Mouse (Mus musculus) kidney, embryonic 15.5 days (tissue): ENCODE results near the gene AI413582. TPM values are rescaled to one million over a fixed set of nuclear protein-coding genes. Genes with fewer than 3 reads are reported as not detected.
A peak's percentile ranks its signal among the peaks of the same experiment; 100 is the strongest.

Experiments
- ATAC-seq: fragments of 200-750 bp; cut with Nextera tagmentation; replicated peaks from 2 replicates; pipeline ENCODE4 v1.8.0; 2017; ENCODE audit warnings: moderate TSS enrichment; ENCODE audit not compliant: low FRiP score
- H3K27ac ChIP-seq: fragments of 300-500 bp; sonication (generic); 2 replicates; pipeline ENCODE4 v1.5.1; 2015; ENCODE audit warnings: mild to moderate bottlenecking, inconsistent platforms
- H3K27me3 ChIP-seq: fragments of 300-500 bp; sonication (generic); 2 replicates; pipeline ENCODE4 v1.6.1; 2015; ENCODE audit warnings: inconsistent platforms
- H3K36me3 ChIP-seq: fragments of 300-500 bp; sonication (generic); 2 replicates; pipeline ENCODE4 v1.6.1; 2015; ENCODE audit warnings: inconsistent platforms
- H3K4me1 ChIP-seq: fragments of 300-500 bp; sonication (generic); 2 replicates; pipeline ENCODE4 v1.6.1; 2015; ENCODE audit warnings: inconsistent platforms
- H3K4me2 ChIP-seq: fragments of 300-500 bp; sonication (generic); 2 replicates; pipeline ENCODE4 v1.6.1; 2015; ENCODE audit warnings: moderate library complexity, mild to moderate bottlenecking, inconsistent platforms
- H3K4me3 ChIP-seq: fragments of 300-500 bp; sonication (generic); replicated peaks from 2 replicates; pipeline ENCODE4 v1.5.1; 2015; ENCODE audit warnings: mild to moderate bottlenecking, inconsistent platforms
- H3K9ac ChIP-seq: fragments of 300-500 bp; sonication (generic); 2 replicates; pipeline ENCODE4 v1.6.1; 2015; ENCODE audit warnings: mild to moderate bottlenecking, inconsistent platforms
- H3K9me3 ChIP-seq: fragments of 300-500 bp; sonication (generic); replicated peaks from 2 replicates; pipeline ENCODE4 v1.6.1; 2016; ENCODE audit warnings: inconsistent platforms
- WGBS: fragments of 180-500 bp; shearing (Covaris S2); methylation state at CpG from one replicate; pipeline ENCODE4 v1.1.7; 2015; ENCODE audit warnings: mixed read lengths; 5-methylcytosine and 5-hydroxymethylcytosine counted together
- polyA plus RNA-seq: library from polyadenylated mRNA; unstranded; fragments of >200 nt; fragmentation: Nextera tagmentation; extraction: Ambion mirVana; gene quantifications from 2 replicates; pipeline ENCODE4 v1.2.1, GENCODE M21; 2015

The AI413582 gene
- polyA plus RNA-seq, 1 experiment from 2014 or later = 17.3 TPM

GRCm38 (mm10) chr17:27575116-27575776 lies 9.7 kb upstream of the AI413582 start:
- Histone ChIP-seq H3K9ac (no peak overlapping the region), H3K4me2 (no peak overlapping the region), H3K4me3 (no peak overlapping the region), H3K27me3 (no peaks in the 10 kb centered on the region), H3K4me1 (no peaks in the 10 kb centered on the region), H3K9me3 (no peaks in the 10 kb centered on the region), H3K27ac (no peak overlapping the region), H3K36me3 (peaks cover 59% of the 10 kb centered on the region)
- no peak for ATAC-seq
- 38% methylated on average over 10 of the region's 10 CpGs for WGBS

- H3K9me3 ChIP-seq = no peaks in the 10 kb centered on the region
- H3K4me2 ChIP-seq = no peak overlapping the region
- no peak overlapping the region for H3K4me3 ChIP-seq
- H3K9ac ChIP-seq = no peak overlapping the region
- H3K27ac ChIP-seq = no peak overlapping the region
- peaks cover 53% of the 10 kb centered on the region for H3K36me3 ChIP-seq
- no peaks in the 10 kb centered on the region for H3K27me3 ChIP-seq
- 87% methylated on average over 16 of the region's 16 CpGs for WGBS
- ATAC-seq = no peak
- H3K4me1 ChIP-seq = no peaks in the 10 kb centered on the region
Measured at GRCm38 (mm10) chr17:27574470-27575115, 9.0 kb upstream of the AI413582 start.

- H3K36me3 ChIP-seq = peaks cover 45% of the 10 kb centered on the region
- no peak overlapping the region for H3K9ac ChIP-seq
- H3K9me3 ChIP-seq = no peaks in the 10 kb centered on the region
- no peak for ATAC-seq
- H3K27ac ChIP-seq = no peak overlapping the region
- no peaks in the 10 kb centered on the region for H3K27me3 ChIP-seq
- no peaks in the 10 kb centered on the region for H3K4me1 ChIP-seq
- WGBS = 80% methylated on average over 10 of the region's 10 CpGs
- H3K4me2 ChIP-seq = no peak overlapping the region
- H3K4me3 ChIP-seq = no peak overlapping the region
Measured at GRCm38 (mm10) chr17:27573772-27574320, 8.3 kb upstream of the AI413582 start.

- Histone ChIP-seq H3K4me3 (no peak overlapping the region), H3K9me3 (no peaks in the 10 kb centered on the region), H3K4me2 (no peak overlapping the region), H3K27me3 (no peaks in the 10 kb centered on the region), H3K27ac (no peak overlapping the region), H3K36me3 (peaks cover 24% of the 10 kb centered on the region), H3K4me1 (peaks cover 5% of the 10 kb centered on the region), H3K9ac (no peak overlapping the region)
- no peak for ATAC-seq
- WGBS = 67% methylated on average over 8 of the region's 8 CpGs
Measured at GRCm38 (mm10) chr17:27571315-27571714, 5.8 kb upstream of the AI413582 start.

- H3K27me3 ChIP-seq = no peaks in the 10 kb centered on the region
- no peak for ATAC-seq
- 86% methylated on average over 5 of the region's 5 CpGs for WGBS
- no peak overlapping the region for H3K9ac ChIP-seq
- H3K27ac ChIP-seq = no peak overlapping the region
- no peak overlapping the region for H3K4me3 ChIP-seq
- peaks cover 30% of the 10 kb centered on the region for H3K4me1 ChIP-seq
- H3K36me3 ChIP-seq = peaks cover 9% of the 10 kb centered on the region; the same call in 1 of the 2 replicates
- H3K9me3 ChIP-seq = no peaks in the 10 kb centered on the region
- no peak overlapping the region for H3K4me2 ChIP-seq
Measured at GRCm38 (mm10) chr17:27568228-27568627, 2.7 kb upstream of the AI413582 start.

- H3K9me3 ChIP-seq = no peaks in the 10 kb centered on the region
- H3K27ac ChIP-seq = no peak overlapping the region
- H3K36me3 ChIP-seq = peaks cover 17% of the 10 kb centered on the region
- no peak for ATAC-seq
- H3K9ac ChIP-seq = peak overlapping the region; percentile 67
- H3K4me1 ChIP-seq = peaks cover 36% of the 10 kb centered on the region
- no peaks in the 10 kb centered on the region for H3K27me3 ChIP-seq
- peak overlapping the region; percentile 99 for H3K4me2 ChIP-seq
- under 1% methylated on average over 13 of the region's 13 CpGs for WGBS
- peak overlapping the region; percentile 56 for H3K4me3 ChIP-seq
Measured at GRCm38 (mm10) chr17:27565942-27566267, 349 bp upstream of the AI413582 start.

GRCm38 (mm10) chr17:27564391-27565162 lies 979 bp downstream of the AI413582 start:
- Histone ChIP-seq H3K4me3 (peak overlapping the region; percentile 56), H3K4me2 (peak overlapping the region; percentile 99), H3K9me3 (no peaks in the 10 kb centered on the region), H3K27me3 (no peaks in the 10 kb centered on the region), H3K9ac (peak overlapping the region; percentile 67; the same call in 1 of the 2 replicates), H3K27ac (peak overlapping the region; percentile 69), H3K4me1 (peaks cover 43% of the 10 kb centered on the region), H3K36me3 (peaks cover 26% of the 10 kb centered on the region)
- 0 out of 2 replicates have a peak, but pooled peaks have one; percentile 0 for ATAC-seq
- 17% methylated on average over 19 of the region's 20 CpGs for WGBS

- WGBS = 56% methylated on average over 7 of the region's 7 CpGs
- H3K4me1 ChIP-seq = peaks cover 49% of the 10 kb centered on the region
- no peaks in the 10 kb centered on the region for H3K27me3 ChIP-seq
- H3K9ac ChIP-seq = no peak overlapping the region
- no peak overlapping the region for H3K27ac ChIP-seq
- no peak overlapping the region for H3K4me3 ChIP-seq
- H3K4me2 ChIP-seq = peak overlapping the region; percentile 99; the same call in 1 of the 2 replicates
- ATAC-seq = no peak
- peaks cover 26% of the 10 kb centered on the region for H3K36me3 ChIP-seq
- H3K9me3 ChIP-seq = no peaks in the 10 kb centered on the region
Measured at GRCm38 (mm10) chr17:27563771-27564244, 1.7 kb downstream of the AI413582 start.

GRCm38 (mm10) chr17:27561809-27562526 lies 3.6 kb downstream of the AI413582 start:
- Histone ChIP-seq H3K4me3 (no peak overlapping the region), H3K27me3 (no peaks in the 10 kb centered on the region), H3K9ac (no peak overlapping the region), H3K36me3 (peaks cover 26% of the 10 kb centered on the region), H3K9me3 (no peaks in the 10 kb centered on the region), H3K4me1 (peaks cover 61% of the 10 kb centered on the region), H3K27ac (no peak overlapping the region), H3K4me2 (no peak overlapping the region)
- WGBS = 38% methylated on average over 8 of the region's 11 CpGs
- ATAC-seq = no peak

- no peaks in the 10 kb centered on the region for H3K27me3 ChIP-seq
- H3K4me2 ChIP-seq = no peak overlapping the region
- H3K9me3 ChIP-seq = no peaks in the 10 kb centered on the region
- WGBS = 84% methylated on average over 13 of the region's 13 CpGs
- no peak for ATAC-seq
- peaks cover 26% of the 10 kb centered on the region for H3K36me3 ChIP-seq
- no peak overlapping the region for H3K4me3 ChIP-seq
- peaks cover 56% of the 10 kb centered on the region for H3K4me1 ChIP-seq
- no peak overlapping the region for H3K9ac ChIP-seq
- H3K27ac ChIP-seq = no peak overlapping the region
Measured at GRCm38 (mm10) chr17:27560926-27561480, 4.6 kb downstream of the AI413582 start.

- Histone ChIP-seq H3K4me1 (peaks cover 60% of the 10 kb centered on the region), H3K9ac (no peak overlapping the region), H3K27ac (no peak overlapping the region), H3K27me3 (no peaks in the 10 kb centered on the region), H3K4me3 (no peak overlapping the region), H3K36me3 (peaks cover 26% of the 10 kb centered on the region), H3K9me3 (no peaks in the 10 kb centered on the region), H3K4me2 (peak overlapping the region; percentile 90)
- ATAC-seq = no peak
- WGBS = 61% methylated on average over 8 of the region's 12 CpGs
Measured at GRCm38 (mm10) chr17:27559596-27559995, 6.0 kb downstream of the AI413582 start.
